Mouse (Mus musculus) liver, embryonic 16.5 days (tissue): ENCODE results near the gene Iqgap2. TPM values are rescaled to one million over a fixed set of nuclear protein-coding genes. Genes with fewer than 3 reads are reported as not detected.

Source experiments
- ATAC-seq: fragments of 200-750 bp; cut with Nextera tagmentation; 2 replicates; pipeline ENCODE4 v1.8.0; 2017; ENCODE audit warnings: low read depth, mild to moderate bottlenecking, moderate number of reproducible peaks, moderate library complexity
- H3K27ac ChIP-seq: fragments of 300-500 bp; sonication (generic); 2 replicates; pipeline ENCODE4 v1.5.1; 2014; ENCODE audit warnings: mild to moderate bottlenecking, low read length
- H3K27me3 ChIP-seq: fragments of 300-500 bp; sonication (generic); 2 replicates; pipeline ENCODE4 v1.6.1; 2014; ENCODE audit warnings: low read depth, low read length, mixed read lengths; ENCODE audit not compliant: control insufficient read depth, insufficient read depth
- H3K36me3 ChIP-seq: fragments of 300-500 bp; sonication (generic); 2 replicates; pipeline ENCODE4 v1.6.1; 2014; ENCODE audit warnings: mild to moderate bottlenecking; ENCODE audit not compliant: control insufficient read depth, insufficient read depth
- H3K4me1 ChIP-seq: fragments of 300-500 bp; sonication (generic); 2 replicates; pipeline ENCODE4 v1.6.1; 2014; ENCODE audit warnings: low read depth, low read length, mixed read lengths; ENCODE audit not compliant: control insufficient read depth
- H3K4me2 ChIP-seq: fragments of 300-500 bp; sonication (generic); 2 replicates; pipeline ENCODE4 v1.6.1; 2014; ENCODE audit warnings: low read depth, low read length, mixed read lengths
- H3K4me3 ChIP-seq: fragments of 300-500 bp; sonication (generic); 2 replicates; pipeline ENCODE4 v1.5.1; 2014; ENCODE audit warnings: low read depth, mild to moderate bottlenecking, low read length
- H3K9ac ChIP-seq: fragments of 300-500 bp; sonication (generic); 2 replicates; pipeline ENCODE4 v1.6.1; 2014; ENCODE audit warnings: low read depth, low read length
- H3K9me3 ChIP-seq: fragments of 300-500 bp; sonication (generic); replicated peaks from 2 replicates; pipeline ENCODE4 v1.6.1; 2016; ENCODE audit warnings: low read length; ENCODE audit not compliant: control insufficient read depth
- whole genome bisulfite sequencing: fragments of 180-500 bp; shearing (Covaris S2); extraction: QIAGEN DNeasy Blood & Tissue Kit; methylation state at CpG from one replicate; pipeline ENCODE4 v1.1.7; 2014; ENCODE audit not compliant: insufficient replicate concordance; 5-methylcytosine and 5-hydroxymethylcytosine counted together
- polyA plus RNA-seq: library from polyadenylated mRNA; unstranded; fragments of >200 nt; fragmentation: Nextera tagmentation; extraction: Ambion mirVana; gene quantifications from 2 replicates; pipeline ENCODE4 v1.2.1, GENCODE M21; 2015

Gene Iqgap2
- polyA plus RNA-seq, 1 experiment from 2014 or later = 20.3 TPM

- H3K27ac ChIP-seq = no peak overlapping the region
- no peaks in the 10 kb centered on the region for H3K36me3 ChIP-seq
- ATAC-seq = peak; percentile 83
Measured at GRCm38 (mm10) chr13:95805469-95806166, 86.1 kb downstream of the Iqgap2 start.

DNA sequence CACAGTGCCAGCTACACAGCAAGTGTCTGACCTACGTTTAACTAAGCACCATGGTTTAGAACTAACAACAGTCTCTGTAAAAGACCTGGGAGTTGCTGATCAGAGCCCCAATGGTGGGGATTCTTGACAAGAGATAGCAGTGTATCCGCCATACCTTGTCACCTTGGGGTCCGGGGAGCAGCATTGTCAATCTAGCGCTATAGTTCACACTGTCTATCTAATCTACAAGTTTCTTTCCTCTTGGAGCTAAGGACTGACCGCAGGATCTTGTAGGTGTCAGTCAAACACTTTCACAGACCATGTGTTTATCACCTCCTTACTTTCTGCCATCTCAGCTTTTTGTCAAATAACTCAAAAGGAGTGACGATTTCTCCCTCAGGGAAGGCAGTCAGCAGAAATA is 87.6 kb downstream of the Iqgap2 start:
- ATAC-seq = no peak
- WGBS = 36% methylated on average over 6 of the region's 6 CpGs

More at GRCm38 (mm10) chr13:95805469-95806166, 86.1 kb downstream of the Iqgap2 start:
- no peaks in the 10 kb centered on the region for H3K9me3 ChIP-seq
- 51% methylated on average over 13 of the region's 13 CpGs for WGBS
- H3K4me2 ChIP-seq = 0 out of 2 replicates have a peak overlapping the region, but pooled peaks have one; percentile 17
- no peak overlapping the region for H3K4me3 ChIP-seq
- peaks cover 3% of the 10 kb centered on the region; the same call in 1 of the 2 replicates for H3K4me1 ChIP-seq
- no peaks in the 10 kb centered on the region for H3K27me3 ChIP-seq
- no peak overlapping the region for H3K9ac ChIP-seq

GRCm38 (mm10) chr13:95800925-95801324 is 90.8 kb downstream of the Iqgap2 start:
- H3K4me2 ChIP-seq = no peak overlapping the region
- no peaks in the 10 kb centered on the region for H3K9me3 ChIP-seq
- peaks cover 3% of the 10 kb centered on the region; the same call in 1 of the 2 replicates for H3K4me1 ChIP-seq
- no peaks in the 10 kb centered on the region for H3K27me3 ChIP-seq
- no peak overlapping the region for H3K4me3 ChIP-seq
- no peak for ATAC-seq
- H3K36me3 ChIP-seq = no peaks in the 10 kb centered on the region
- H3K27ac ChIP-seq = no peak overlapping the region
- H3K9ac ChIP-seq = no peak overlapping the region
- WGBS = 76% methylated on average over 9 of the region's 9 CpGs

More for the DNA sequence above, 87.6 kb downstream of the Iqgap2 start:
- H3K4me1 ChIP-seq = peaks cover 3% of the 10 kb centered on the region; the same call in 1 of the 2 replicates
- H3K9me3 ChIP-seq = no peaks in the 10 kb centered on the region
- H3K4me3 ChIP-seq = no peak overlapping the region
- H3K9ac ChIP-seq = no peak overlapping the region
- H3K36me3 ChIP-seq = no peaks in the 10 kb centered on the region
- no peak overlapping the region for H3K27ac ChIP-seq
- H3K4me2 ChIP-seq = no peak overlapping the region
- H3K27me3 ChIP-seq = no peaks in the 10 kb centered on the region

DNA sequence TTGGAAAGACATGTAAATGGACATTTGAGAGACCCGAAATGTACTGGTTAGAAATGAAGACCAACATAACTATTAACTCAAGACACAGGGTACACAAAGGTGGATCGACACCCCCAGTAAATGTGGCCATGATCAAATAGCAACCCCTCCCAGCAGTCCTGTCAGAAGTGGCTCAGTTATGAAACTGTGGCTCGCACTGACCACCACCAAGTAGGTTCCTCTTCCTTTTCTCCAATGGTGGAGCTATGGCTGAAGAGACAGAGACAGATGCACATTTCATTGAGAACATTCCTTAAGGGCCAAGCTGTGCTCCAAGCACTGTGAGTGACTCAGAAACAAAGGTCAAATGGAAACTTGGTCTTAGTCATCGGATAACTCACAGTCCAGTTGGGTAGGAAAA is 92.4 kb downstream of the Iqgap2 start:
- Histone ChIP-seq H3K4me2 (no peak overlapping the region), H3K4me3 (no peak overlapping the region), H3K4me1 (no peaks in the 10 kb centered on the region; the same call in 1 of the 2 replicates), H3K27ac (no peak overlapping the region), H3K9me3 (no peaks in the 10 kb centered on the region), H3K9ac (no peak overlapping the region), H3K36me3 (no peaks in the 10 kb centered on the region), H3K27me3 (no peaks in the 10 kb centered on the region)
- 47% methylated on average over 4 of the region's 4 CpGs for WGBS
- no peak for ATAC-seq

DNA sequence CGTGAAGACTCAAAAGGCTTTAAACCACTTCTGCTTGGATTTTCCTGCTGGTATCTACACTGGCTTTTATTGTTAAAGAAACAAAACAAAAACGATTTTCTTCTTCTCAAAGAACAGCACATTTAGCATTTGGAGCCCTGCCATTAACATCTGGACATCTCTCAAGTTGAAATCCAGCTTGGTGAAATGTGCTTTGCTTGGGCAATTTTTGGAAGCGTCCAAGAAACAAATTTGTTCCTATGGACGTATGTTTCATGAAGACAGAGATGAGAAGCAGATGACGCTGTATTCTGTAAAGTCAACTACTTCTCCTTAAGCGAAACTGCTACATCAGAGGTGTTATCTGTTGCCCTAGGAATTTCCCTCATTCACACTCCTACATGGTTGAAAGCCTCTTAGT is 93.0 kb downstream of the Iqgap2 start:
- no peak overlapping the region for H3K9ac ChIP-seq
- H3K4me2 ChIP-seq = no peak overlapping the region
- H3K9me3 ChIP-seq = no peaks in the 10 kb centered on the region
- no peak overlapping the region for H3K4me3 ChIP-seq
- 52% methylated on average over 6 of the region's 6 CpGs for WGBS
- no peak for ATAC-seq
- H3K27me3 ChIP-seq = no peaks in the 10 kb centered on the region
- H3K36me3 ChIP-seq = no peaks in the 10 kb centered on the region
- H3K27ac ChIP-seq = no peak overlapping the region
- no peaks in the 10 kb centered on the region for H3K4me1 ChIP-seq

DNA sequence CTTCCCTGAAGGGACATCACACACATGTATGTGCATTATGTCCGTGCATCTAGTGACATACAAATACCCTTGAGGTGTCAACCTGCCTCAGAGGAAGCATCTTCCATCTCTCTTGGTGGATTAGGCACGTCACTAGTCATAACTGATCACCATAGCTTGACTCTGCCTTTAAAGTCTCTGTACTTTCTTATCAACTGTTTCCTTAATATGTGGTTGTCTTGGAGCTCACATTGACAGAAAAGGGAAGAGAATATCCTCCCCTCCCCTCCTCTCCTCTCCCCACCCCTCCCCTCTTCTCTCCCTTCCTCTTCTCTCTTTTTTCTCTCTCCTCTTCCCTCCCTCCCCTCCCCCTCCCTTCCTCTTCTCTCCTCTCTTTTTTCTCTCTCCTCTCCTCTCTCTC is 94.2 kb downstream of the Iqgap2 start:
- H3K4me1 ChIP-seq = no peaks in the 10 kb centered on the region; the same call in 1 of the 2 replicates
- no peak overlapping the region for H3K27ac ChIP-seq
- no peaks in the 10 kb centered on the region for H3K9me3 ChIP-seq
- no peak overlapping the region for H3K4me3 ChIP-seq
- H3K4me2 ChIP-seq = no peak overlapping the region
- H3K27me3 ChIP-seq = no peaks in the 10 kb centered on the region
- 51% methylated on average over 2 of the region's 2 CpGs for WGBS
- ATAC-seq = no peak
- no peaks in the 10 kb centered on the region for H3K36me3 ChIP-seq
- no peak overlapping the region for H3K9ac ChIP-seq

DNA sequence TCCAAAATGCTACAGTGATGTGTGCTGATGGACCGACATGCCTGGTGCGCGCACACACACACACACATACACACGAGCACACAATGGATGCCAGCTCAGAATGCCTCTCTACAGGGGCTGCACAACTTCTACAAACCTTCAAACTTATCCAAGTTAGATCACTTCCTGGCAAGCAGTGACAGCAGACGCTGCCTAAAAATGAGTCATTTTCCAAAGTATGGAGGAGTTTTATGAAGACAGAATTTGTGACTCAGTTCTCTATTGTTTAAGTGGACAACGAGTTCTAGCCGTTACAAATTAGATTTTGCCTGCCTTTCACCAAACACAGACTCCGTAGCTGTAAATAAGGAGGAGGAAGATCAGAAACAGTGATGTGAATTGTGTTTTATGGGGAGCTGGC is 97.4 kb downstream of the Iqgap2 start:
- no peaks in the 10 kb centered on the region for H3K36me3 ChIP-seq
- WGBS = 63% methylated on average over 8 of the region's 8 CpGs
- H3K27ac ChIP-seq = no peak overlapping the region
- no peak for ATAC-seq
- H3K27me3 ChIP-seq = no peaks in the 10 kb centered on the region
- no peak overlapping the region for H3K9ac ChIP-seq
- H3K4me2 ChIP-seq = no peak overlapping the region
- no peak overlapping the region for H3K4me3 ChIP-seq
- peaks cover 3% of the 10 kb centered on the region for H3K4me1 ChIP-seq
- no peaks in the 10 kb centered on the region for H3K9me3 ChIP-seq

- Histone ChIP-seq H3K27me3 (no peaks in the 10 kb centered on the region), H3K4me3 (no peak overlapping the region), H3K9me3 (no peaks in the 10 kb centered on the region), H3K9ac (no peak overlapping the region), H3K27ac (no peak overlapping the region), H3K36me3 (no peaks in the 10 kb centered on the region), H3K4me2 (no peak overlapping the region; the same call in 1 of the 2 replicates), H3K4me1 (peaks cover 11% of the 10 kb centered on the region)
- 30% methylated on average over 6 of the region's 6 CpGs for WGBS
- ATAC-seq = no peak
Measured at GRCm38 (mm10) chr13:95790883-95791282, 100.8 kb downstream of the Iqgap2 start.

DNA sequence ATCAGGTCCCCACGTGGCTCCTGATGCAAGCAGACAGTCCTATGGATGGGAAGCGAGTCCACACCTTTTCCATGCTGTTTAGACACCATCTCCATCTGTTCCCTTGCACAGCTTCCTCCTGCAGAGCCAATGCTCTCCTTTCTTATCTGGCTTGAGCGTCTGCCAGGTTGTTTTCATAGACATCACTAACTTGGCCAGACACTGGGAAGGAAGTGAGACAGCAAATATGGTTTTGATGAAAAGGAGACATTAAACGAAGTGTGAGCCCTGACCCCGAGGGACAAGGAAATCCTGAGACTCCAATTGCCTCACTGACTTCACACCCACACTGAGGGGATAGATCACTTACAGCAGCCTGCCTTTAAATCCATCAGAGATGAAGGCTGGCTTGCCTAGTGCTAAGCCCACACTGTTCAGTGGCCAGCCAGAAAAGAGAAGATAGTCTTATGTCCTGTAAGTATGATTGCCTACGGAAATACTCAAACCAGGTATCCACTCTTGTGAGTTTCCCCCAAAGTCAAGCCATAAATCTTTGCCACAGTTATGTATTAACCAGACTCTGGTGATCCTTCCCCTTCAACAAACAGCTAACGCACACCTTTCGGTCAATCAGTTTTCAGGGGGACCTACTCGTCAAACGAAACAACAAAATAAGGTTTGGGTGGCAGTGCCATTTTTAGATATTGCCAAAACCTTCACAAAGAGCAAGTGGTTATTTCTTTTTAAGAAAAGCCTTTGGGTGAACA is 102.9 kb downstream of the Iqgap2 start:
- no peak overlapping the region for H3K4me3 ChIP-seq
- H3K36me3 ChIP-seq = no peaks in the 10 kb centered on the region
- WGBS = 29% methylated on average over 10 of the region's 10 CpGs
- no peak overlapping the region for H3K9ac ChIP-seq
- no peak overlapping the region for H3K4me2 ChIP-seq
- no peak overlapping the region for H3K27ac ChIP-seq
- no peak for ATAC-seq
- no peaks in the 10 kb centered on the region for H3K9me3 ChIP-seq
- H3K27me3 ChIP-seq = no peaks in the 10 kb centered on the region
- H3K4me1 ChIP-seq = peaks cover 11% of the 10 kb centered on the region
